Mouse (Mus musculus): Measurements from ENCODE around the gene Oaz1. TPM values are rescaled to one million over a fixed set of nuclear protein-coding genes. Genes with fewer than 3 reads are reported as not detected.
A peak's percentile ranks its signal among the peaks of the same experiment; 100 is the strongest.

Oaz1 gene
- polyA plus RNA-seq, 1 experiment from 2014 or later: 1,149 TPM

DNA sequence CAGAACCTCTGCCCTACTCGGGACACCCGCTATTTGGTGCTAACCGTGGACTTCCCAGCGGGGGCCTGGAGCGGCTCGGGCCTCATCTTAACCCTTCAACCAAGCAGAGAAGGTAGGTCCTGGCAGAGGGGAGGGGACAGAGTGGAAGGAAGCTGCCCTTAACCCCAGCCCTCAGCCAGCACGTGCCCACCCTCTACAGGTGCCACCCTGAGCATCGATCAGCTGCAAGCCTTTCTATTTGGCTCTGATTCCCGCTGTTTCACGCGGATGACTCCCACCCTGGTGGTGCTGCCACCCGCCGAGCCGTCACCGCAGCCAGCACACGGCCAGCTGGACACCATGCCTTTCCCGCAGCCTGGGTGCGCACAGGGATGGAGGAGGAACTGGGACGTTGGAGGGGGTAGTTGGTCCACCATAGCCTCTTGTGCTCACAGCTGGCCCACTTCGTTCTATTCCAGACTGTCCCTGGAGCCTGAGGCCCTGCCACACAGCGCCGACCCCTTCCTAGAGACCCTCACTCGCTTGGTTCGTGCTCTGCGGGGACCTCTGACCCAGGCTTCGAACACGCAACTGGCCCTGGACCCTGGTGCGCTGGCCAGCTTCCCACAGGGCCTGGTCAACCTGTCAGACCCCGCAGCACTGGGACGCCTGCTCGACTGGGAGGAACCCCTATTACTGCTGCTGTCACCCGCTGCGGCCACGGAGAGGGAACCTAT lies 20.0 kb upstream of the Oaz1 start:
- peak overlapping the region; percentile 85 for H3K27ac ChIP-seq (ENCODE audit: low read length)
- peaks cover 17% of the 10 kb centered on the region for H3K27me3 ChIP-seq (ENCODE audit: control insufficient read depth, insufficient read depth, low read depth, low read length)
- peaks cover 25% of the 10 kb centered on the region for H3K36me3 ChIP-seq (ENCODE audit: control insufficient read depth, insufficient read depth, low read length)
- H3K9me3 ChIP-seq (replicated peaks; ENCODE audit: control insufficient read depth, low read length, poor library complexity, severe bottlenecking): no peaks in the 10 kb centered on the region
- H3K4me2 ChIP-seq (ENCODE audit: low read length): peak overlapping the region; percentile 97
- 38% methylated on average over 34 of the region's 34 CpGs for WGBS
- peak overlapping the region; percentile 85 for H3K9ac ChIP-seq (ENCODE audit: low read depth, low read length)
- peaks cover 27% of the 10 kb centered on the region for H3K4me1 ChIP-seq (ENCODE audit: control insufficient read depth, insufficient read depth, low read length)
- H3K4me3 ChIP-seq (ENCODE audit: low read depth, low read length): peak overlapping the region; percentile 52
- ATAC-seq: peak; percentile 34

GRCm38 (mm10) chr10:80807057-80807627 lies 19.3 kb upstream of the Oaz1 start:
- Histone ChIP-seq H3K4me2 (ENCODE audit: low read length) (peak overlapping the region; percentile 97), H3K27ac (ENCODE audit: low read length) (peak overlapping the region; percentile 85), H3K4me3 (ENCODE audit: low read depth, low read length) (peak overlapping the region; percentile 52), H3K4me1 (ENCODE audit: control insufficient read depth, insufficient read depth, low read length) (peaks cover 27% of the 10 kb centered on the region), H3K9ac (ENCODE audit: low read depth, low read length) (peak overlapping the region; percentile 85), H3K36me3 (ENCODE audit: control insufficient read depth, insufficient read depth, low read length) (peaks cover 25% of the 10 kb centered on the region), H3K27me3 (ENCODE audit: control insufficient read depth, insufficient read depth, low read depth, low read length) (peaks cover 17% of the 10 kb centered on the region), H3K9me3 (replicated peaks; ENCODE audit: control insufficient read depth, low read length, poor library complexity, severe bottlenecking) (no peaks in the 10 kb centered on the region)
- under 1% methylated on average over 58 of the region's 58 CpGs for WGBS
- ATAC-seq: peak; percentile 87

DNA sequence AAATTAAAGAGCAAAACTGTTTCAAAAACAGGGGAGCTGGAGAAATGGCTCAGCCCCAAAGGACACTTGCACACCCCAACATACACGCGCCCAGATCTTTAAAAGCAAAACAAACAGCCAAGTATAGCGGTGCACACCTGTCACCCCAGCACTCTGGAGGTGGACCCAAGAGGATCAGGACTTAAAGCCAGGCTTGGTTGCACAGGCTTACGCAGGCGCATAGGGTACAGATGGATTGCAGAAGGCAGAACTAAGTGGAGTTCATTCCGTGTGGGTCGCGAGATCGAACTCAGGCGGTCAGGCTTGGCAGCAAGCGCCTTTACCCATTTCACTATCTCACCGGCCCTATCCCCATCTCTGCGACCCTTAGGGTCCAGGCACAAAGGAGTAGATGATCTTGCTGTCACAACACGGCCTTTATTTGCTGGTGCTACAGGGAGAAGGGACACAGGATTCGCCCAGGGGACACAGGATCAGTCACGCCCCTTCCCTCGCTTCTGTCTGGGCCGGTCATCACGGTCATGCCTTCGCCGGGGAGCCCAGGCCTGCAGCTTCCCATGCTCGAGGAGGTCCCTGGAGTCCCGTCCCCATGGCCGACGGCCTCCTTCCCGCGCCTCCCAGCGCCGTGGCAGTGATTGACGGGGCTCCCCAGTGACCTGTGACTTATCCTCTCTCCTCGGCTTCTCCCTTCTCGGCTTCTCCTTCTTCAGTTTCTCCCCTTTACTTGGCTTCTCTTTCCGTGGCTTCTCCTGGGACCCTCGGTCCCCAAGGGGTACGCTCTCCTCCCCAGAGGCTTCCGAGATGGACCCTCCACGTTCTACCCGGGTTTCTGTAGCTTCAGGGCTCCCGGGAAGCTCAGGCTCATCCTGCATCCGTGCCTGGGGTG lies 18.1 kb upstream of the Oaz1 start:
- H3K4me2 ChIP-seq (ENCODE audit: low read length): peak overlapping the region; percentile 97
- peaks cover 13% of the 10 kb centered on the region; the same call in 1 of the 2 replicates for H3K36me3 ChIP-seq (ENCODE audit: control insufficient read depth, insufficient read depth, low read length)
- H3K9me3 ChIP-seq (replicated peaks; ENCODE audit: control insufficient read depth, low read length, poor library complexity, severe bottlenecking): no peaks in the 10 kb centered on the region
- H3K27ac ChIP-seq (ENCODE audit: low read length): no peak overlapping the region
- H3K4me1 ChIP-seq (ENCODE audit: control insufficient read depth, insufficient read depth, low read length): peaks cover 27% of the 10 kb centered on the region
- H3K4me3 ChIP-seq (ENCODE audit: low read depth, low read length): peak overlapping the region; percentile 9; the same call in 1 of the 2 replicates
- no peak for ATAC-seq
- WGBS: 14% methylated on average over 40 of the region's 40 CpGs
- peaks cover 18% of the 10 kb centered on the region for H3K27me3 ChIP-seq (ENCODE audit: control insufficient read depth, insufficient read depth, low read depth, low read length)
- H3K9ac ChIP-seq (ENCODE audit: low read depth, low read length): peak overlapping the region; percentile 85

DNA sequence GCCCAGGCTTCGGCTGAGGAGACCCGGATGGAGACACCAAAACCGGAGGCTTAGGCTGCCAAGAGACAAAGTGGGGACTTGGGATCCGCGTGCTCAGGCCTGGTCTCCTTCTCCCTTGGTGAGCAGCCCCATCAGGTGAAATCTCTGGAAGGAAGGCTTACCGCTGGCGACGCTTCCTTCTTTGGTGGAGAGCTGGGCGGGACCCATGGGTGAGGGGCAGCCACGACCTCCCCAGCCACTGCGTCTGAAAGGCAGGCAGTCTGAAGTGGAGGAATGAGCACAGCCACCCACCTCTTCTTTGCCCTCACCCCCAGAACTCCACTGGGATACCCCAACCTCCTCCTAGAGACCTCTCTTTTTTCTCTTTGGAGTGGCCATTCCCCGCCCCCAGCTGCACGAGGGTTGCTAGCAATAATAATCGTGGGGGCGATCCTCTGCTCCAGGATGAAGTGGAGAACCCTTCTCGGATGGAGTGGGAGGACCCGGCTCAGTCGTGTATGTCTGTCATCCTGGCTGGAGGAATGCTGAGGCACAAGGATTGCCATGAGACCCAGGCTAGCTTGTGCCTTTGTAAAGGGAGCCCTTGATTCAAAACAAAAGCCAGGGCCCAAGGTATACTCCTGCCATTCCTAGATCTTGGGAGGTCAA lies 17.3 kb upstream of the Oaz1 start:
- peaks cover 19% of the 10 kb centered on the region for H3K27me3 ChIP-seq (ENCODE audit: control insufficient read depth, insufficient read depth, low read depth, low read length)
- peaks cover 5% of the 10 kb centered on the region; the same call in 1 of the 2 replicates for H3K36me3 ChIP-seq (ENCODE audit: control insufficient read depth, insufficient read depth, low read length)
- peaks cover 27% of the 10 kb centered on the region for H3K4me1 ChIP-seq (ENCODE audit: control insufficient read depth, insufficient read depth, low read length)
- H3K4me3 ChIP-seq (ENCODE audit: low read depth, low read length): peak overlapping the region; percentile 9; the same call in 1 of the 2 replicates
- no peak overlapping the region for H3K27ac ChIP-seq (ENCODE audit: low read length)
- no peak for ATAC-seq
- WGBS: 8% methylated on average over 18 of the region's 18 CpGs
- peak overlapping the region; percentile 37 for H3K4me2 ChIP-seq (ENCODE audit: low read length)
- H3K9me3 ChIP-seq (replicated peaks; ENCODE audit: control insufficient read depth, low read length, poor library complexity, severe bottlenecking): no peaks in the 10 kb centered on the region
- peak overlapping the region; percentile 39 for H3K9ac ChIP-seq (ENCODE audit: low read depth, low read length)

DNA sequence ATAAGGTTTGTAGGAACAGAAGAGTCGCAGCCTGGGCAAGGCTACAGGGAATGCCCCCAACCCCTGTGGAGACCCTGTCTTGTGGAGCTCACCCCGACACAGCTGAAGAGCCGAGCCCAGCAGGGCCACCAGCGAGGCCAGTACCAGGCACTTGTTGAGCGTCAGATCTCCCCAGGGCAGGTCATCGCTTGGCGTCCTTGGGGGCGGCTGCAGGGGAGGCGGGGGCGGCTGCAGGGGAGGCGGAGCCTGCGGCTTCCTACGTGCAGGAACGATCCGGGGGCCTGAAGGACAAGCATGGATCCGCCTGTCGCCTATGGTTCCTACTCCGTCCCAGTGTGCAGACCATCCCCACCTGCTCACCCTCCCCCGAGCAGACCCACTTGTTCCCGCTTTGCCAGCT lies 16.4 kb upstream of the Oaz1 start:
- H3K27ac ChIP-seq (ENCODE audit: low read length): no peak overlapping the region
- H3K27me3 ChIP-seq (ENCODE audit: control insufficient read depth, insufficient read depth, low read depth, low read length): peaks cover 19% of the 10 kb centered on the region
- ATAC-seq: no peak
- no peaks in the 10 kb centered on the region for H3K9me3 ChIP-seq (replicated peaks; ENCODE audit: control insufficient read depth, low read length, poor library complexity, severe bottlenecking)
- no peaks in the 10 kb centered on the region for H3K36me3 ChIP-seq (ENCODE audit: control insufficient read depth, insufficient read depth, low read length)
- H3K4me3 ChIP-seq (ENCODE audit: low read depth, low read length): no peak overlapping the region
- 6% methylated on average over 20 of the region's 20 CpGs for WGBS
- peaks cover 27% of the 10 kb centered on the region for H3K4me1 ChIP-seq (ENCODE audit: control insufficient read depth, insufficient read depth, low read length)
- no peak overlapping the region for H3K9ac ChIP-seq (ENCODE audit: low read depth, low read length)
- H3K4me2 ChIP-seq (ENCODE audit: low read length): no peak overlapping the region

DNA sequence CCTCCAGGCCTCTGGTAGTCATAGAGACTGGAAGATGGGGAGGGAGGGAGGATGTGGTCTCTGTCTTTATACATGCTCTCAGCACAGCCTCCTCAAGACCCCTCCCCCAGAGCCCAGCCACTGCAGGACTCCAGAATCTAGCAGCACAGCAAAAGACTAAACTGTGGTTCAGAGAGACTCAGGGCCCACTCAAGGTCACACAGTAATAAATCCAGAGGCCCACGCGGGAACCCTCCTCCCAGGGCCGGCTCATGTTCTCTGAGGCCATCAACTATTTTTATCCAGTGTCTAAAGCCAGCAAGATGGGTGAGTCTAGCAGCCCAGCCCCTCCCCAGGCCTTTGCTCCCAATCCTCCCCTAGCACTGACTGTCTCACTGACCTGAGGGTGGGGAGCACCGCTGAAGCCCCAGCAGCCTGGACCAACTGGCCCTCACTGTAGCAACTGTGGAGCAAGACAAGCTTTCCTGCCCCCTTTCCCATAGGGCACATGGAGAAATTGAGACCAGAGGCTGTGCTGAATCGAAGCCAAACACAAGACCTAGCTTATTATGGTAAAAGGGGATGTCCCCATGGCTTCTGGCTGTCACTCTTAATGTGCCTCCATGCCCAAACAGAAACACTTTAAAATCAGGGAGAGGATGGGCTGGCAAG lies 13.9 kb upstream of the Oaz1 start:
- Histone ChIP-seq H3K4me2 (ENCODE audit: low read length) (no peak overlapping the region), H3K36me3 (ENCODE audit: control insufficient read depth, insufficient read depth, low read length) (no peaks in the 10 kb centered on the region), H3K27ac (ENCODE audit: low read length) (no peak overlapping the region), H3K9me3 (replicated peaks; ENCODE audit: control insufficient read depth, low read length, poor library complexity, severe bottlenecking) (no peaks in the 10 kb centered on the region), H3K9ac (ENCODE audit: low read depth, low read length) (no peak overlapping the region), H3K4me3 (ENCODE audit: low read depth, low read length) (no peak overlapping the region), H3K27me3 (ENCODE audit: control insufficient read depth, insufficient read depth, low read depth, low read length) (peaks cover 19% of the 10 kb centered on the region), H3K4me1 (ENCODE audit: control insufficient read depth, insufficient read depth, low read length) (peaks cover 15% of the 10 kb centered on the region)
- WGBS: 60% methylated on average over 5 of the region's 5 CpGs
- no peak for ATAC-seq

DNA sequence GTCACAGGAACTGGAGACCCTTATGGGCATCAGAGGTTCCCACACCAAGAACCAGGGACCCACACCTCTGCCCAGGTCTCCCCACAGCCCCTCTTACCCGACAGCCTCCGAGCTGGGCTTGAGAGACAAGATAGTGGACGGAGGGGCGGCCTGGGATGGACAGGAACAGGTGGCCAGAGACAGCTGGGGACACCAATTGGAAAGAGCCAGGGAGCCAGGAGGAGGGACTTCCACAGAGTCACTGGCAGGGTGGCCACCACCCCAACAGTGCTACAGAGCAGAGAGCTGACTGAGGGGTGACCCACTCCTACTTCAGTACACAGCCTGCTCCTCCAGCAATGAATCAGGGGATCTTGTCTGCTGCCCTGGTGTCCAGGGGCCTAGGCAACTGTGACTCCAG lies 13.1 kb upstream of the Oaz1 start, which contains the start of gene Jsrp1:
Jsrp1 (minus strand) TSS at position 133 of the 400 bp plus-strand sequence.
- Histone ChIP-seq H3K9ac (ENCODE audit: low read depth, low read length) (no peak within 1 kb of the TSS), H3K27me3 (ENCODE audit: control insufficient read depth, insufficient read depth, low read depth, low read length) (peaks cover 19% of the 10 kb centered on the region), H3K27ac (ENCODE audit: low read length) (no peak within 1 kb of the TSS), H3K4me2 (ENCODE audit: low read length) (no peak within 1 kb of the TSS), H3K9me3 (replicated peaks; ENCODE audit: control insufficient read depth, low read length, poor library complexity, severe bottlenecking) (no peaks in the 10 kb centered on the region), H3K36me3 (ENCODE audit: control insufficient read depth, insufficient read depth, low read length) (no peaks in the 10 kb centered on the region), H3K4me3 (ENCODE audit: low read depth, low read length) (no peak within 1 kb of the TSS), H3K4me1 (ENCODE audit: control insufficient read depth, insufficient read depth, low read length) (peaks cover 8% of the 10 kb centered on the region)
- 77% methylated on average over 4 of the region's 4 CpGs for WGBS
- no peak for ATAC-seq

DNA sequence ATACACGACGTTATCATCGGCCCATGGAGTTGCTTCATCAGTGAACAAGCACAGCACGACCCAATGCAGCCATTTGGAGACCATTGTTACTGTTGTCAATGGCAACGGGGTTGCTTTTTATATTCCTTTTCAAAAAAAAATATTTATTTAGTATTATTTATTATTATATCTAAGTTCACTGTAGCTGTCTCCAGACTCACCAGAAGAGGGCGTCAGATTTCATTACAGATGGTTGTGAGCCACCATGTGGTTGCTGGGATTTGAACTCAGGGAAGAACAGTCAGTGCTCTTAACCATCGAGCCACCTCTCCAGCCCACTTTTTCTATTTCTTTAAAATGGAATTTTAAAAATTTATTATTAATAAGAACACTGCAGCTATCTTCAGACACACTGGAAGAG lies 11.7 kb upstream of the Oaz1 start:
- Histone ChIP-seq H3K4me1 (ENCODE audit: control insufficient read depth, insufficient read depth, low read length) (no peaks in the 10 kb centered on the region), H3K27me3 (ENCODE audit: control insufficient read depth, insufficient read depth, low read depth, low read length) (peaks cover 6% of the 10 kb centered on the region; the same call in 1 of the 2 replicates), H3K27ac (ENCODE audit: low read length) (no peak overlapping the region), H3K4me3 (ENCODE audit: low read depth, low read length) (no peak overlapping the region), H3K9ac (ENCODE audit: low read depth, low read length) (no peak overlapping the region), H3K9me3 (replicated peaks; ENCODE audit: control insufficient read depth, low read length, poor library complexity, severe bottlenecking) (no peaks in the 10 kb centered on the region), H3K36me3 (ENCODE audit: control insufficient read depth, insufficient read depth, low read length) (no peaks in the 10 kb centered on the region), H3K4me2 (ENCODE audit: low read length) (no peak overlapping the region)
- ATAC-seq: no peak
- 57% methylated on average over 7 of the region's 7 CpGs for WGBS
